Mouse (Mus musculus) embryonic fibroblast, embryonic 13.5 days (primary cell): ENCODE measurements around the gene Ntng2.

ENCODE experiments used
- CTCF ChIP-seq: IDR thresholded peaks from 2 replicates; pipeline ENCODE4 v1.5.1; 2011; ENCODE audit warnings: mild to moderate bottlenecking, control low read depth, low read length, moderate library complexity, borderline replicate concordance; ENCODE audit not compliant: insufficient read depth
- POLR2A ChIP-seq: IDR thresholded peaks from 2 replicates; pipeline ENCODE4 v1.6.1; 2011; ENCODE audit warnings: low read depth, mild to moderate bottlenecking, control low read depth, low read length, moderate library complexity

DNA sequence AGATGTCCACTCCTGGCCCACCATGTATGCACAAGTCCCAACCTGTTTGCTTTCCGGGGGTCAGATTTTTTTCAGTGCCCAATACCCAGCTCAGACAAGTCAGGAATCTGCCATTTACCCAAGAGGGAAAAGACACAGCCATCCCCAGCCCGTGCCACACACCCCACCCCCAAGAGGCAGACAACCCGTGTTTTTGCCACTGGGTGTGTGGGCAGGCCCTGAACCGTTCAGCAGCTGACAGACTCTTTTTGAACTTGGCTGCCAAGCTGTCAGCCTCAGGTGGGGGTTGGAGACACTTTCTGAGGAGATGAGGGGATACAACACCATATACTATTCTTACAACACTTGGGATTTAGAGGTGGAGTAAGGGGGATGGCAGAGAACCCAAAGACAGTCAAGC is 18.8 kb downstream of the Ntng2 start:
- no peak for TF ChIP-seq CTCF
- TF ChIP-seq POLR2A, result no peak
